Mouse (Mus musculus) cerebral cortex, adult 2 months (tissue): ENCODE results near the gene Lrrc32.

Source experiments
- WGBS: fragments of 180-500 bp; shearing (Covaris S2); methylation state at CpG from one replicate; pipeline ENCODE4 v1.1.7; 2018; 5-methylcytosine and 5-hydroxymethylcytosine counted together

Gene Lrrc32

GRCm38 (mm10) chr7:98544556-98544955 lies 55.5 kb downstream of the Lrrc32 start:
- 88% methylated on average over 3 of the region's 3 CpGs for WGBS

- WGBS: 58% methylated on average over 3 of the region's 3 CpGs
These were observed 59.8 kb downstream of the Lrrc32 start for GRCm38 (mm10) chr7:98548839-98549238.

- WGBS: 64% methylated on average over 2 of the region's 2 CpGs
These were observed 61.5 kb downstream of the Lrrc32 start for GRCm38 (mm10) chr7:98550596-98550995.

GRCm38 (mm10) chr7:98551041-98551440 lies 62.0 kb downstream of the Lrrc32 start:
- 68% methylated on average over 3 of the region's 3 CpGs for WGBS
